Mouse (Mus musculus): ENCODE data around the gene Olfr805.

Olfr805 gene

DNA sequence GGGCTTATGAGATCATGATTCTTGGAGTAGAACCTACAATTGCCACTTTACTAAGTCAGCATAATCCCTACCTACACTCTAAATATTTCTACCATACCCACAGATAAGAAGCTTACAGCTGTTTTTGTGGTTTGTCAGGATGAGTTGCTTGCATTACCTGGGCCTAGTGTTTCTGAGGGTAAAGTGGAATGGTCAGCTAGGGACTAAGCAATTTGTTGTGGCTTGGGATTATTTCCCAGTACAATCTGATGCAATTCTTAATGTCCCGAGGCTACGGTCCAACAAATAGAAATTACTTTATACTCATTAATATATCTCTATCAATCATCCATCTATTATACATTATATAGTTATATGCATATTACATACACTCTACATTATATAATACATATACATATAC lies at the start of gene Olfr805:
Gene Olfr805, minus strand, starts transcription at position 101 of the 400 bp plus-strand sequence.
- no peak for DNase-seq

DNA sequence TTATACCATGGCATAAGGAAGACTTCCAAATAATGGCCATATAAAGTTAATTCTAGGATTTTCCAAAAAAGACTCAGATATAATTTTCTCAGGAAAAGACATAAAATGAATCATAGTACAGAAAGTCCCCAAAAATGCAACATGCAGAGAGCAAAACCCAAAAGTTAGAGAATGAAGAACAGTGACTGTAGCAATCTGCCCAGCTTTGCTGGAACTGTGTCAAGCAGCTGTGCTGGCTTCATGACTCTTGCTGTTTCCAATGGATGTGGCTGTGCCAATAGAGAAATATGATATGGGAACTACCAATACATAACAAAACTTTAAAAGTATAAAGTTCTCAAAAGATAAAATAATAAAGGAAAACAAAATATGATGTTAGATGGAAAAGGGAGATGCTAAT lies 48.9 kb upstream of the Olfr805 start:
- no peak for DNase-seq

DNA sequence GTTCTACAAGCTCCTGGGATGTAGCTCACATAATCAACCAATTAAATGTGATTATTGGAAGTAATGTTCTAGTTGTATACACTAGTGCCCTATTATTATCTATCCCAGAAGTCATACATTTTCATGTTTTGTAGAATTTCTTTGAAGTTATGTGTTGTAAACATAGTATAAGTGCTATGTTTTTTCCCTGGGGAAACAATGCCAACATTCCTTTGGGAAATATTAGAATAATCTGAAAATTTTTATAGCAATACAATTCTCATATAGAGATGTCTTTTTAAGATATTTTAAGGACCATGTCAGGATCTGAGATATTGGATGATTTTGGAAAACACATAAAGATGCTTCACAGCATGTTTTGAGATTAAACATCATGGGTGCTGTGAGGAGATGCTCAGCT lies 45.2 kb upstream of the Olfr805 start, which contains the start of gene Olfr809:
Gene Olfr809, plus strand, starts transcription at position 301 of the 400 bp plus-strand sequence.
- DNase-seq = no peak

DNA sequence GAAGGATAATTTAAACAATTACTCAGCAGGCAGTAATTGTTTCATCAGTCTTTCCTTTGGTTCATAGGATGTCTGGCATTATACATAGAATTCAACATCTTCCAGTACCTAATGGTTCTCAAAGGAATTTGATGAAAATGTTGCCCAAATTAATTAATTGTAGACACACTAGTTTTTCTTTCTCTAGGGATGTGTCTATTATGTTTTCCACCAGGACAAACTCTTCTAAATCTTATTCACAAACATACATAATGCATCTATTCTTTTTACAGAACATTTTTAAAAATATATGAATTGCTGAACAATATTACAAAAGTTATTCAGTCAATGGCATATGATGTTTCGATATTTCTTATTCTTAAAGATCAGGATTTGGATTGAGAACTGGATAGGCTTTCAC lies 36.0 kb upstream of the Olfr805 start, which contains the start of gene Olfr808:
Gene Olfr808, plus strand, starts transcription at position 301 of the 400 bp plus-strand sequence.
- DNase-seq = no peak

DNA sequence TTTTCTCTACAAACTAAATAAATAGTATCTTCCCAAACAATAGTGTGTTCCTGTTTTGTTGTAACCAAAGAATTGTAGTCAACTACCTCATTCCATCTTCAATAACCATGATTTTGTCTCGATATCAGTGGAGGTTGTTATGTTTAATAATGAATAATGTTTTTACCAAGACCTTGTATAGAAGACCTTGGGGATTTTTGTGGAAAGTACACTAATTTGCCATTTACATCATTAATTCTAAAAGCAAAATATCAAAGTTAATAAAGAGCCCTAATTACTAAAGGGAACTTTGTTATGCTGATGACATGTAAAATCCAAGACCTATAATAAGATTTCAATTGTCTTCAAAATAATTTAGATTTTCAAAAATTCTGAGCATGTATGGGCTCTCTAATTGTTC lies 28.5 kb upstream of the Olfr805 start, which contains the start of gene Olfr807:
Gene Olfr807, minus strand, starts transcription at position 101 of the 400 bp plus-strand sequence.
- DNase-seq = no peak

DNA sequence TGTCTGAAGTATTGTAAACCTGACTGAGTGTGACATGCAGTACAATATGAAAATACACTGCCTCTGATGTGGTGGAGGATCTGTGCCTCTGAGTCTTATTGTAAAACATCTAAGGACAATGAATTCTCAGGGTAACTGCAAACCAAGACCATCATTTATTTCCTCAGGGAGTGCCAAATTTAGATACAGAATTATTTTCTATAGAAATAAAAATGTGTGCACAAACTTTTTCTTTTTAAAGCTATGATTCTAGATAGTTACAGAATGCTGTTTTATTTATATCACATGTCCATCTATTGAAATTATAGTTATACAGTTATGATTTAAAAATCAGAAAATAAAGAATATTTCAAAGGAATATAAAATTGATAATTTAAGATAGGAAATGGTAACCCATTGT lies 12.6 kb upstream of the Olfr805 start, which contains the start of gene Olfr806:
Gene Olfr806, minus strand, starts transcription at position 101 of the 400 bp plus-strand sequence.
- no peak for DNase-seq

DNA sequence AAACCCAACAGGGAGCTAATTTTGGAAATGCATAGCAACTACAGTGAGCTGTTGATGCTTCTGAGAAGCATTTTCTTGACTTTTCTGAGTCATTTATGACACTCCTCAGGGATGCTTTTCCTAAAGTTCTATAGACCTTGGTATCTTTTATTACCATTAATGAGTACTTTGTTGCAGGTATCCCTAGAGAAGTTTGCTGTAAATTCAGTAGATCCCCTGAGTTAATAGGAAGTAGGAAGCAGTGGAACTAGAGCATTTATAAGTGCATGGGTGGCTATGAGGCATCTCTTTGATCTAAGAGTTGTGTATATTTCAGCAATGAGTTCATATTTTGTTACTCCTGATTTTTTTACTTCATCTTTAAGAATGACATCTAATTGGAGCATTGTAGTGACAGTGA lies 26.3 kb downstream of the Olfr805 start, which contains the start of gene Olfr804:
Gene Olfr804, plus strand, starts transcription at position 301 of the 400 bp plus-strand sequence.
- no peak for DNase-seq

DNA sequence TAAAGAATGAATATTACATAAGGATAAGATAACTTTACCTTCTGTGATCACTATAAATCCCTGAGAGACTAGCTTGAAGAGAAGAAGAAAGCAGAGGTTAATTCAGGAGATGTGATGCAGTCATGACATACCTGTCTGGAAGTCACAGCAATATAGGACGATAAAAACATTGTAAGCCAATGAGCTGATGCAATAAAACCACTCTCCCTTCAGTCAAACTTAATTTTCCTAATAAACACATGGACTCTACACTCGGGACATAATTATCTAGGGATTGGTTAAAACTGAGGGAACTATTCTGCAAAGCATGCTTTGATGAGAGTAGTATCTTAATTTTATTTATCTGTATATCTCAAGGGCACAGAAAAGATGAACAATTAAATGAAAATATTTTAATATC lies 35.0 kb downstream of the Olfr805 start, which contains the start of gene Olfr803:
Gene Olfr803, minus strand, starts transcription at position 101 of the 400 bp plus-strand sequence.
- no peak for DNase-seq

DNA sequence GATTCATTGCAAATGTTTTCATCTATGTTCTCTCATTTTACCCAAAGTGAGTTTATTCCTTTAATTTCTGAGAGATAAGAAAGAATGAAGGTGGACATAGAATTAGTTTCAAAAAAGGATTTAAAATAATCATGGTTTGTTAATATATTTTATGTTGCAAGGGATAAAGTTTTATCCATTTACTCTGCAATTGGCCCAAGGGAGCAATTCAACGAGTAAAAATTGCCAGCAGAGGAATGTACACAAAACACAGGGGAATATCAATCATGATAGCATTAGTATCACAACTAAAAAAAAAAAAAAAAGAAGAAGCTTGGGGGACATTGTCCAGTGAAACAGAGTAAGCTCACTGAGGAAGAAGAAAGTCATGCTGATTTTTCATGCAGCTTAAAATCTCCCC lies 41.1 kb downstream of the Olfr805 start, which contains the start of gene Olfr802:
Gene Olfr802, minus strand, starts transcription at position 101 of the 400 bp plus-strand sequence.
- no peak for DNase-seq

DNA sequence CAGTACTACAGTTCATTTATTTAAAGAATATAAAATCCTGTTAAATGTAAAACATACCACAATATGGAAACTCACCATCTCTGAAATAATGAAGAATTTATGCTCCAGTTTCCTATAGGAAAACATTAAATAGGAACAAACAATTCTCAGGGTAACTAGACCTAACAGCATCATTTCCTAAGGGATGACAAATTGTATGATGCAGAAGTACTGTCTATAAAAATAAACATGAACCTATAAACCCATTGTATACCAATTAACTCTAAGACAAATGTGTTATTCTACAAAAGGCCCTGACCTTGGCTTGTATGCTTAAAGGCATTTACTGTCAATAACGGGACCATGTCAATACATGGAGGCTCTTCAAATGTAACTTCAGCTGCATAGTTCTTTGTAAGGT lies 55.4 kb downstream of the Olfr805 start, which contains the start of gene Olfr801:
Gene Olfr801, minus strand, starts transcription at position 101 of the 400 bp plus-strand sequence.
- no peak for DNase-seq
